Mouse (Mus musculus) heart, embryonic 16.5 days (tissue): ENCODE results near the gene Nfatc2. TPM values are rescaled to one million over a fixed set of nuclear protein-coding genes. Genes with fewer than 3 reads are reported as not detected.

Experiments
- ATAC-seq: fragments of 200-750 bp; cut with Nextera tagmentation; replicated peaks from 2 replicates; pipeline ENCODE4 v1.8.0; 2017; ENCODE audit warnings: moderate number of reproducible peaks; ENCODE audit not compliant: insufficient read depth, low FRiP score; ENCODE audit errors: extremely low read depth
- H3K27ac ChIP-seq: fragments of 300-500 bp; sonication (generic); 2 replicates; pipeline ENCODE4 v1.5.1; 2014; ENCODE audit warnings: mild to moderate bottlenecking, low read length, control low read depth, moderate library complexity
- H3K27me3 ChIP-seq: fragments of 300-500 bp; sonication (generic); 2 replicates; pipeline ENCODE4 v1.6.1; 2014; ENCODE audit warnings: low read length, mixed read lengths; ENCODE audit not compliant: control insufficient read depth, insufficient read depth
- H3K36me3 ChIP-seq: fragments of 300-500 bp; sonication (generic); 2 replicates; pipeline ENCODE4 v1.6.1; 2014; ENCODE audit not compliant: control insufficient read depth, insufficient read depth
- H3K4me1 ChIP-seq: fragments of 300-500 bp; sonication (generic); 2 replicates; pipeline ENCODE4 v1.6.1; 2014; ENCODE audit warnings: low read length, mixed read lengths; ENCODE audit not compliant: control insufficient read depth, insufficient read depth
- H3K4me2 ChIP-seq: fragments of 300-500 bp; sonication (generic); 2 replicates; pipeline ENCODE4 v1.6.1; 2014; ENCODE audit warnings: low read depth, mild to moderate bottlenecking, control low read depth, low read length
- H3K4me3 ChIP-seq: fragments of 300-500 bp; sonication (generic); 2 replicates; pipeline ENCODE4 v1.5.1; 2014; ENCODE audit warnings: mild to moderate bottlenecking, control low read depth, low read length
- H3K9ac ChIP-seq: fragments of 300-500 bp; sonication (generic); 2 replicates; pipeline ENCODE4 v1.6.1; 2014; ENCODE audit warnings: low read length, control low read depth
- H3K9me3 ChIP-seq: fragments of 300-500 bp; sonication (generic); replicated peaks from 2 replicates; pipeline ENCODE4 v1.6.1; 2016; ENCODE audit warnings: low read length; ENCODE audit not compliant: control insufficient read depth
- WGBS: fragments of 180-500 bp; shearing (Covaris S2); extraction: QIAGEN DNeasy Blood & Tissue Kit; methylation state at CpG from one replicate; pipeline ENCODE4 v1.1.7; 2014; 5-methylcytosine and 5-hydroxymethylcytosine counted together
- polyA plus RNA-seq: library from polyadenylated mRNA; unstranded; fragments of >200 nt; fragmentation: Nextera tagmentation; extraction: Ambion mirVana; gene quantifications from 2 replicates; pipeline ENCODE4 v1.2.1, GENCODE M21; 2015

Gene Nfatc2
- polyA plus RNA-seq, 1 experiment from 2014 or later: 10.0 TPM

DNA sequence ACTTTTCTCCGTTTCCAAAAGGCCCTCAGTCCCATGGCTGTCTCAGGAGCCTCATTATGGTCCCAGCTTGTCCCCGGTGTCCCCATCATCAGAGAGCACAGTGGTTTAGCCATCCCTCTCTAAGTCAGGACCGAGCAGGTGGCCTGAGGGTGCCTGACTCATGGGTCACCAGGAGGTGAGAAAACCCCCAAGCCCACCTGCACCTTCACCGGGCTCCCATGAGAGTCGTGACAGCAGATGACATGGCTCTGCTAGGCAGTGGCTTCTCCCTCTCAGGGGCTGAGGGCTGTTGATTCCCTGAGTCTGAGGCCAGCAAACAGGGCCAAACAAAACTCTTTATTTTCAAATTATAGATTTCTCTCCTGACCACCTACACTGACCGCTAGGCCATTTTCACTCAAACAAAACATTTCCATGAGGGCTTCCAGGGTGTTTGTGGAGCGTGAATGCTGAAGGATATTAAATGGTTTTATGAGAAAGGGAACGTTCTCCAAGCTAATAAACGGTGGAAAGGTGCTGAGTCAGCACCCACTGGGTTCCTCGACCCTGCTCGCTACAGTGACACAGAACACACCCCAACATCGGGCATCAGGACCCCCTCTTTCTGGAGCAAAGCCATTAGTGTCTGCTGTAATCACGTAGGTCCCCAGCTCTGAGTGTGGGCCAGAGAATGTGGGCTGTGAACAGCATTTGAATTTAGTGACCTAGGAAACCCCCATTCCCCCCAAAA lies 92.8 kb downstream of the Nfatc2 start:
- 86% methylated on average over 13 of the region's 13 CpGs for WGBS
- Histone ChIP-seq H3K27me3 (no peaks in the 10 kb centered on the region), H3K9ac (no peak overlapping the region), H3K27ac (no peak overlapping the region), H3K4me3 (no peak overlapping the region), H3K4me1 (no peaks in the 10 kb centered on the region), H3K9me3 (peaks cover 4% of the 10 kb centered on the region; the same call in 1 of the 2 replicates), H3K4me2 (no peak overlapping the region), H3K36me3 (peaks cover 13% of the 10 kb centered on the region; the same call in 1 of the 2 replicates)
- no peak for ATAC-seq

DNA sequence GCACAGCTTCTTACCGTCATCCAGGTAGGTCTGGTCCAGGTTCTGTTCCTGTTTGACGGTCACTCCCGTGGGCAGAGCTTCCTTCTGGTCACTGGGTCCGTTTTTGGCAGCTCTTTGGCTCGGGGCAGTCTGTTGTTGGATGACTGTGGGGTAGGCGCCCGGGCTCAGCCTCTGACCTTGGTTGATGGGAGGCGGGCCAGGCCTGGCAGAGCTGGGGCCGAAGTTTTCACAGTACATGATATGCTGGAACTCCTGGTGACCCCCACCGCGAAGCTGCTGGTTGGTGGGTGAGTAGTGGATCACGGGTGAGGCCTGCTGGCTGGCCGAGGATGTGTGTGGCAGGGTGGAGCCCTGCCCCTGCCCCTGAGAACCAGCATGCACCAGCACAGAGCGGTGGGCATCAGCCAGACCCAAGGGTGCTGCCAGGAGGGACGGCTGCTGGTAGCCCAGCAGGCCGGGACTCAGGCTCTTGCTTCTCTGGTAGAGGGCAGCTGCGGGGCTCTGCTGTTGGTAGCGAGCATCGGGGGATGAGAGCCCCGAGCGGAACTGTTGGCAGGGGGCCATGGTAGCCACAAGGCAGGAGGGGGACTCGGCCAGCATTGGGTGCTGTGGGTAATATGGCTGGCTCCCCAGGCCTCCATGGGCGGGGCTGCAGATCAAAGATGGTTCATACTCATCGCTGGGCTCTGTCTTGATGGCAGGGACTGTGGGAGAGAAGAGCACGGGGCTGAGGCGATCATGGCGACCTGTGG lies 96.8 kb downstream of the Nfatc2 start:
- Histone ChIP-seq H3K36me3 (0 out of 2 replicates have a peak, but pooled peaks cover 3% of the 10 kb centered on the region), H3K4me3 (no peak overlapping the region), H3K9me3 (no peaks in the 10 kb centered on the region), H3K27ac (no peak overlapping the region), H3K9ac (no peak overlapping the region), H3K27me3 (no peaks in the 10 kb centered on the region), H3K4me1 (peaks cover 3% of the 10 kb centered on the region; the same call in 1 of the 2 replicates), H3K4me2 (no peak overlapping the region)
- WGBS: 83% methylated on average over 27 of the region's 27 CpGs
- ATAC-seq: no peak

GRCm38 (mm10) chr2:168503735-168504134 lies 97.7 kb downstream of the Nfatc2 start:
- WGBS: 71% methylated on average over 6 of the region's 6 CpGs
- Histone ChIP-seq H3K4me3 (no peak overlapping the region), H3K9me3 (no peaks in the 10 kb centered on the region), H3K4me2 (no peak overlapping the region), H3K9ac (no peak overlapping the region), H3K4me1 (peaks cover 3% of the 10 kb centered on the region; the same call in 1 of the 2 replicates), H3K36me3 (0 out of 2 replicates have a peak, but pooled peaks cover 3% of the 10 kb centered on the region), H3K27me3 (no peaks in the 10 kb centered on the region), H3K27ac (no peak overlapping the region)
- ATAC-seq: no peak

GRCm38 (mm10) chr2:168500750-168501149 lies 100.7 kb downstream of the Nfatc2 start:
- H3K4me3 ChIP-seq: no peak overlapping the region
- ATAC-seq: no peak
- no peaks in the 10 kb centered on the region for H3K9me3 ChIP-seq
- WGBS: 78% methylated on average over 6 of the region's 6 CpGs
- no peak overlapping the region for H3K4me2 ChIP-seq
- H3K4me1 ChIP-seq: peaks cover 3% of the 10 kb centered on the region; the same call in 1 of the 2 replicates
- 0 out of 2 replicates have a peak, but pooled peaks cover 3% of the 10 kb centered on the region for H3K36me3 ChIP-seq
- H3K27me3 ChIP-seq: no peaks in the 10 kb centered on the region
- no peak overlapping the region for H3K9ac ChIP-seq
- no peak overlapping the region for H3K27ac ChIP-seq

- H3K27ac ChIP-seq: no peak overlapping the region
- peaks cover 3% of the 10 kb centered on the region; the same call in 1 of the 2 replicates for H3K4me1 ChIP-seq
- 0 out of 2 replicates have a peak, but pooled peaks cover 3% of the 10 kb centered on the region for H3K36me3 ChIP-seq
- no peak for ATAC-seq
- H3K9me3 ChIP-seq: no peaks in the 10 kb centered on the region
- 80% methylated on average over 6 of the region's 6 CpGs for WGBS
- H3K4me3 ChIP-seq: no peak overlapping the region
- no peak overlapping the region for H3K4me2 ChIP-seq
- no peak overlapping the region for H3K9ac ChIP-seq
- H3K27me3 ChIP-seq: no peaks in the 10 kb centered on the region
These were observed 101.2 kb downstream of the Nfatc2 start for GRCm38 (mm10) chr2:168500244-168500643.

DNA sequence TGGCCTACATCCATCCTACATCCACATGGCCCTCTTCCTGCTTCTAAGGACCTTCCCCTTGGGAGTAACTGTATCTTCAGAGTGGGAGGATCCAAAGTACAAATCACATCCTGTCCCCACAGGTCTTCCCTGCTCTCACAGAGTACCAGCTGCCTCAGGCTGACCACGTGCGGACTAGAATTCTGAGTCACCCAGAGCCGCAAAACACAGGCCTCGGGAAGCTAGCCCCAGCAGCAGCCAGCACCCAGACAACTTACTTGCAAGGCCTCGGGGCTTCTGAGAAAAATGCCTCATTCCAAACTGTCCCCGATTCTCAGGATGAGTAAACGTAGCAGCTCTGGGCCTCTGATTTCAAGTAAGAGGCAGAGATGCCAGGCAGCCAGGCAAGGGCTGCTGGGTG lies 109.7 kb downstream of the Nfatc2 start:
- peaks cover 6% of the 10 kb centered on the region; the same call in 1 of the 2 replicates for H3K36me3 ChIP-seq
- no peak overlapping the region for H3K9ac ChIP-seq
- no peak overlapping the region for H3K4me2 ChIP-seq
- H3K4me1 ChIP-seq: peaks cover 12% of the 10 kb centered on the region; the same call in 1 of the 2 replicates
- peak; percentile 52; the same call in 1 of the 2 replicates for ATAC-seq
- 60% methylated on average over 7 of the region's 7 CpGs for WGBS
- H3K27me3 ChIP-seq: no peaks in the 10 kb centered on the region
- no peak overlapping the region for H3K4me3 ChIP-seq
- H3K9me3 ChIP-seq: no peaks in the 10 kb centered on the region
- H3K27ac ChIP-seq: no peak overlapping the region

DNA sequence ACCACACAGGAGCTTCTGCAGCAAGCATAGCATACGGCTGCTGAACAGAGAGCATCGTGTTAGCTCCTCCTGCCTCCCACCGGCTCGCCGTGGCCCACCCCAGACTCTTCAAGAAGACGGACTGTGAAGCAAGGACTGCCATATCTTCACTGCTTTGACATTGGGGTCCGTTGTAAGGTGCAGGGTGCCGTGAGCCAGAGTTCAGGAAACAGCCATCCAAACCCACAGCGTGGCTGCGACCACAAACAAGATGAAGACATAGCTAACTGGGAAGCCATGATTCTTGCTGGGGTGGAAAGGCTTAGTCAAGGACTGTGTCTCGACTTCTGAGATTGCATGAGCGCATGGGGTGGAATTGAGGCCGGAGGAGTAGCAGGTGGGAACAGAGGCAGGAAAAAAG lies 111.5 kb downstream of the Nfatc2 start:
- H3K9ac ChIP-seq: no peak overlapping the region
- 90% methylated on average over 13 of the region's 13 CpGs for WGBS

DNA sequence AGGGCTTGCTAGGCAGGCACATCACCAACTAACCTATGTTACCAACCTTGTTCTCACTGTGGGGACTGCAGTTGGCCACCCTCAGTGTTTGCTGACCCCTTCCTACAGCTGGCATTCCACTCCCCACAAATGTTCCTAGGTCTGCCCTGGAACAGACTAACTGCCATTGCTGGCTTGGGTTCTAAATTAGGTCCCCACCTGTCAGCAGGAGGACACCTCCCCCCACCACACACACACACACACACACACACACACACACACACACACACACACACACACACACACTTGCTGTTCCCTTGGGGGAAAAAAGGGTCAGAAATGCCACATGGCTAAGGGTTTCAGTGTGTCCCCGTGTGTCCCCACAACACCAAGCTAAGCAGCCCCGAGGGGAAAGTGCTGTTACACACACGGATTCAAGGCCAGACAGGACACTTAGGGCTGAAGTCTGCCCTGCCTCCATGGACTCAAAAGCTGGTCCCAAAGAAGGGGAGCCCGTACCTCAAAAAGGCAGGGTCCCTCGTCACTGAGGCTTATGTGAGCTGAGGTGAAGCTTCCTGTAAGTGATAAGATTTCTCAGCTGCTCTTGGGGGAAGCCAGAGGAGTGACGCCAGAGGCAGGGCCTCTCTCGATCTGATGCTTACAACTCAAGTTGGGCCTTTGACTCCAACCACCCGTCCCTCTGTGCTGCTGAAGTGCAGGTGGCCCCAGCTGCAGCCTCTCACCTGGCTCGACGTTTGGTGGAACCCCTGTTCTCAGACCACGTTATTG lies 113.1 kb downstream of the Nfatc2 start:
- H3K27ac ChIP-seq: no peak overlapping the region
- H3K36me3 ChIP-seq: peaks cover 2% of the 10 kb centered on the region; the same call in 1 of the 2 replicates
- H3K27me3 ChIP-seq: no peaks in the 10 kb centered on the region
- WGBS: 63% methylated on average over 11 of the region's 11 CpGs
- no peak for ATAC-seq
- peaks cover 12% of the 10 kb centered on the region; the same call in 1 of the 2 replicates for H3K4me1 ChIP-seq
- no peak overlapping the region for H3K9ac ChIP-seq
- H3K4me3 ChIP-seq: no peak overlapping the region
- H3K9me3 ChIP-seq: no peaks in the 10 kb centered on the region
- no peak overlapping the region for H3K4me2 ChIP-seq

More for the DNA sequence above, 111.5 kb downstream of the Nfatc2 start:
- peaks cover 12% of the 10 kb centered on the region; the same call in 1 of the 2 replicates for H3K4me1 ChIP-seq
- no peak overlapping the region for H3K4me2 ChIP-seq
- H3K36me3 ChIP-seq: peaks cover 6% of the 10 kb centered on the region; the same call in 1 of the 2 replicates
- no peak overlapping the region for H3K27ac ChIP-seq
- no peaks in the 10 kb centered on the region for H3K27me3 ChIP-seq
- H3K4me3 ChIP-seq: no peak overlapping the region
- ATAC-seq: no peak
- no peaks in the 10 kb centered on the region for H3K9me3 ChIP-seq
